Mouse (Mus musculus) testis, adult 2 months (tissue): ENCODE measurements around the gene Kremen1. TPM values are rescaled to one million over a fixed set of nuclear protein-coding genes. Genes with fewer than 3 reads are reported as not detected.
A peak's percentile ranks its signal among the peaks of the same experiment; 100 is the strongest.

Experiments
- H3K27ac ChIP-seq: fragments of 200-500 bp; 2 replicates; pipeline ENCODE4 v1.5.1; 2012; ENCODE audit warnings: low read depth, low read length; ENCODE audit not compliant: control insufficient read depth, insufficient read depth
- H3K27me3 ChIP-seq: fragments of 200-500 bp; 2 replicates; pipeline ENCODE4 v1.6.1; 2012; ENCODE audit warnings: mild to moderate bottlenecking, low read length, moderate library complexity; ENCODE audit not compliant: control insufficient read depth, insufficient read depth
- H3K36me3 ChIP-seq: fragments of 200-500 bp; 2 replicates; pipeline ENCODE4 v1.6.1; 2012; ENCODE audit warnings: mild to moderate bottlenecking, low read length; ENCODE audit not compliant: control insufficient read depth, insufficient read depth
- H3K4me1 ChIP-seq: fragments of 200-500 bp; 2 replicates; pipeline ENCODE4 v1.6.1; 2012; ENCODE audit warnings: low read length; ENCODE audit not compliant: control insufficient read depth, insufficient read depth
- H3K4me3 ChIP-seq: fragments of 200-500 bp; 2 replicates; pipeline ENCODE4 v1.5.1; 2012; ENCODE audit warnings: low read depth, mild to moderate bottlenecking, low read length, moderate library complexity, mixed read lengths; ENCODE audit not compliant: control insufficient read depth
- CTCF ChIP-seq: fragments of 200-500 bp; IDR thresholded peaks from 2 replicates; pipeline ENCODE4 v1.5.1; 2012; ENCODE audit warnings: low read depth, mild to moderate bottlenecking, inconsistent platforms, low read length, moderate library complexity; ENCODE audit not compliant: control insufficient read depth, insufficient read depth, insufficient replicate concordance
- POLR2A ChIP-seq: fragments of 200-500 bp; IDR thresholded peaks from 2 replicates; pipeline ENCODE4 v1.6.1; 2012; ENCODE audit warnings: low read depth, mild to moderate bottlenecking, inconsistent platforms, low read length, moderate library complexity; ENCODE audit not compliant: control insufficient read depth
- polyA plus RNA-seq: library from polyadenylated mRNA; depleted of rRNA; stranded (reverse); fragments of >200 nt; gene quantifications from 2 replicates; pipeline ENCODE4 v1.2.3, GENCODE M21; 2012

The Kremen1 gene
- polyA plus RNA-seq, 1 experiment: 13.5 TPM

DNA sequence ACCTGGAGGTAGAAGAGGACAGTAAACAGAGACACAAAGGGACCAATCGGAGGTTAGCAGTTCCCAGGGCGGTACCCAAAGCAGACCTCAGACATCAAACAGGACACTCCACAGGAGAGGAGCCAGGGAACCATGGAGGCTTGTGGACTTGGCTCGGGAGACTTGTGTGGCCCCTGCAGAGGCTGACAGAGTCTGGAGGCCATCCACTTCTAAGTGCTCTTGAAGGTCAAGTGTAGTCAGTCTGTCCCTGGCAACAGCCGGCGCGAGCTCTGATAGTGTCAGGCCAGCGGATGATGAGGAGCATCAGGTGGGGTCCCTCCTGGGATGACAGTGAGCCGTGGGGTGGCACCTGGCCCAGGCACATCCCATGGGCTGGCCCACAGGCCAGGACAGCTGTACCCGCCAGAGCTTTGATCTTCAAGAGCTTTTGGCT is 69.3 kb downstream of the Kremen1 start:
- TF ChIP-seq POLR2A (no peak), CTCF (no peak)
- Histone ChIP-seq H3K36me3 (no peaks in the 10 kb centered on the region), H3K4me1 (no peaks in the 10 kb centered on the region), H3K27ac (no peak overlapping the region), H3K4me3 (no peak overlapping the region), H3K27me3 (no peaks in the 10 kb centered on the region)

- no peak overlapping the region for H3K27ac ChIP-seq
- H3K4me1 ChIP-seq: no peaks in the 10 kb centered on the region
- TF ChIP-seq CTCF (no peak), POLR2A (no peak)
These were observed 72.0 kb downstream of the Kremen1 start for GRCm38 (mm10) chr11:5189239-5189933.

DNA sequence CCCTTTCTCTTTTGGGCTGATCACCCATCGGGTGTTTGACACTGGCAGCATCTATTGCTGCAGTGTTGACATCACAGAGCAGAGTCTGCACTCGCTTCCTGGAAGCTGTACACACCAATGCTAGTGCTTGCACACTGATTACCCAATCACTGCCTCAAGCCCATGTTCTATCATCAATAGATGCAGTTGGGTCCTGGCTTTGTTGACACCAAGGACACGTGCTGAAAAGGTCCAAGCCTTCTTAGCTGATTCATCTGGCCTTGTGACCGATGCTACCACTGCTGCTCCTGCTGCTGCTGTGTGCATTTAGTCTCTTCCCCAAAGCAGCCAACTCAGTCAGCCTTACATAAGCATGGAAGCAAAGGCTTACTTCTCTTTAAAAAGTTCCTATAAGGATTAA is 73.2 kb downstream of the Kremen1 start:
- H3K36me3 ChIP-seq: no peaks in the 10 kb centered on the region
- no peak overlapping the region for H3K27ac ChIP-seq
- TF ChIP-seq CTCF (no peak), POLR2A (no peak)
- no peak overlapping the region for H3K4me3 ChIP-seq
- no peaks in the 10 kb centered on the region for H3K4me1 ChIP-seq
- no peaks in the 10 kb centered on the region for H3K27me3 ChIP-seq

More at GRCm38 (mm10) chr11:5189239-5189933, 72.0 kb downstream of the Kremen1 start:
- H3K4me3 ChIP-seq: no peak overlapping the region
- no peaks in the 10 kb centered on the region for H3K27me3 ChIP-seq
- H3K36me3 ChIP-seq: no peaks in the 10 kb centered on the region

- Histone ChIP-seq H3K27me3 (no peaks in the 10 kb centered on the region), H3K36me3 (no peaks in the 10 kb centered on the region), H3K4me3 (no peak overlapping the region), H3K4me1 (peaks cover 4% of the 10 kb centered on the region; the same call in 1 of the 2 replicates), H3K27ac (no peak overlapping the region)
- TF ChIP-seq POLR2A (no peak), CTCF (no peak)
These were observed 76.5 kb downstream of the Kremen1 start for GRCm38 (mm10) chr11:5184832-5185231.

GRCm38 (mm10) chr11:5184250-5184649 is 77.1 kb downstream of the Kremen1 start:
- Histone ChIP-seq H3K27me3 (no peaks in the 10 kb centered on the region), H3K27ac (no peak overlapping the region), H3K4me1 (peaks cover 4% of the 10 kb centered on the region; the same call in 1 of the 2 replicates), H3K4me3 (no peak overlapping the region), H3K36me3 (no peaks in the 10 kb centered on the region)
- TF ChIP-seq CTCF: no peak

GRCm38 (mm10) chr11:5182870-5183269 is 78.5 kb downstream of the Kremen1 start:
- H3K36me3 ChIP-seq: no peaks in the 10 kb centered on the region
- no peak overlapping the region for H3K27ac ChIP-seq
- no peaks in the 10 kb centered on the region for H3K27me3 ChIP-seq
- H3K4me3 ChIP-seq: no peak overlapping the region
- peaks cover 4% of the 10 kb centered on the region; the same call in 1 of the 2 replicates for H3K4me1 ChIP-seq
- TF ChIP-seq CTCF (no peak), POLR2A (no peak)

- H3K4me3 ChIP-seq: no peak overlapping the region
- TF ChIP-seq CTCF: peak; percentile 99
- no peak for TF ChIP-seq POLR2A
- no peaks in the 10 kb centered on the region for H3K27me3 ChIP-seq
- no peaks in the 10 kb centered on the region for H3K36me3 ChIP-seq
- no peak overlapping the region for H3K27ac ChIP-seq
- peaks cover 4% of the 10 kb centered on the region; the same call in 1 of the 2 replicates for H3K4me1 ChIP-seq
These were observed 79.4 kb downstream of the Kremen1 start for GRCm38 (mm10) chr11:5181850-5182404.
